Mouse (Mus musculus): ENCODE results near the gene Slc22a12. TPM values are rescaled to one million over a fixed set of nuclear protein-coding genes. Genes with fewer than 3 reads are reported as not detected.
A peak's percentile ranks its signal among the peaks of the same experiment; 100 is the strongest.

The Slc22a12 gene
- total RNA-seq, 2 experiments from 2014 or later: 0.37 to 10.1 TPM

- DNase-seq (ENCODE audit: low spot score in 2 of 2): no peak
Observed at GRCm38 (mm10) chr19:6543035-6543383, 177 bp upstream of the Slc22a12 start.

GRCm38 (mm10) chr19:6541521-6541920 is 1.3 kb downstream of the Slc22a12 start:
- no peak for DNase-seq (ENCODE audit: low spot score in 2 of 2)

- no peak for DNase-seq (ENCODE audit: low spot score in 2 of 2)
Observed at GRCm38 (mm10) chr19:6540191-6540590, 2.6 kb downstream of the Slc22a12 start.

- no peak for DNase-seq (ENCODE audit: low spot score in 2 of 2)
Observed at GRCm38 (mm10) chr19:6539592-6539991, 3.2 kb downstream of the Slc22a12 start.

- DNase-seq (ENCODE audit: low spot score in 2 of 2): no peak
Observed at GRCm38 (mm10) chr19:6538546-6538945, 4.3 kb downstream of the Slc22a12 start.

GRCm38 (mm10) chr19:6537526-6537925 is 5.3 kb downstream of the Slc22a12 start:
- no peak for DNase-seq (ENCODE audit: low spot score in 2 of 2)

GRCm38 (mm10) chr19:6536696-6537095 is 6.1 kb downstream of the Slc22a12 start:
- DNase-seq (ENCODE audit: low spot score in 2 of 2): no peak

GRCm38 (mm10) chr19:6536201-6536600 is 6.6 kb downstream of the Slc22a12 start:
- DNase-seq (ENCODE audit: low spot score in 2 of 2): no peak

GRCm38 (mm10) chr19:6534118-6534415 is 8.8 kb downstream of the Slc22a12 start:
- no peak for DNase-seq (ENCODE audit: low spot score in 2 of 2)

- DNase-seq (ENCODE audit: low spot score in 2 of 2): no peak
Observed at GRCm38 (mm10) chr19:6533290-6534117, 9.3 kb downstream of the Slc22a12 start.

GRCm38 (mm10) chr19:6532656-6533055 is 10.2 kb downstream of the Slc22a12 start:
- DNase-seq (ENCODE audit: low spot score in 2 of 2): no peak

GRCm38 (mm10) chr19:6531832-6532471 is 10.9 kb downstream of the Slc22a12 start:
- peak in 1 of 2 experiments; percentile 32 for DNase-seq (ENCODE audit: low spot score in 2 of 2)

GRCm38 (mm10) chr19:6531011-6531631 is 11.7 kb downstream of the Slc22a12 start:
- DNase-seq (ENCODE audit: low spot score in 2 of 2): peak in 1 of 2 experiments; percentile 33

- DNase-seq (ENCODE audit: low spot score in 2 of 2): no peak
Observed at GRCm38 (mm10) chr19:6530359-6530758, 12.5 kb downstream of the Slc22a12 start.

GRCm38 (mm10) chr19:6529265-6529985 is 13.4 kb downstream of the Slc22a12 start:
- DNase-seq (ENCODE audit: low spot score in 2 of 2): no peak

GRCm38 (mm10) chr19:6527839-6528531 is 14.8 kb downstream of the Slc22a12 start:
- DNase-seq (ENCODE audit: low spot score in 2 of 2): no peak

GRCm38 (mm10) chr19:6527439-6527838 is 15.4 kb downstream of the Slc22a12 start:
- DNase-seq (ENCODE audit: low spot score in 2 of 2): no peak

- no peak for DNase-seq (ENCODE audit: low spot score in 2 of 2)
Observed at GRCm38 (mm10) chr19:6526010-6526409, 16.8 kb downstream of the Slc22a12 start.

GRCm38 (mm10) chr19:6525023-6525422 is 17.8 kb downstream of the Slc22a12 start:
- DNase-seq (ENCODE audit: low spot score in 2 of 2): no peak

GRCm38 (mm10) chr19:6522289-6522688 is 20.5 kb downstream of the Slc22a12 start:
- DNase-seq (ENCODE audit: low spot score in 2 of 2): no peak

GRCm38 (mm10) chr19:6521630-6522029 is 21.2 kb downstream of the Slc22a12 start:
- DNase-seq (ENCODE audit: low spot score in 2 of 2): no peak

All from adrenal gland, postnatal 4 days (tissue).